Mouse (Mus musculus) CH12.LX (cell line): ENCODE measurements around the gene Madd. TPM values are rescaled to one million over a fixed set of nuclear protein-coding genes. Genes with fewer than 3 reads are reported as not detected.

Experiments
- DNase-seq: peaks from one replicate; pipeline ENCODE4 v3.0.0-alpha.2; 2013; ENCODE audit errors: extremely low read depth
- H3K27ac ChIP-seq: 2 replicates; pipeline ENCODE4 v1.5.1; 2012; ENCODE audit warnings: low read depth, mild to moderate bottlenecking, control low read depth, moderate library complexity; ENCODE audit not compliant: insufficient read depth
- H3K27me3 ChIP-seq: replicated peaks from 2 replicates; pipeline ENCODE3; 2012; ENCODE audit warnings: inconsistent platforms
- H3K36me3 ChIP-seq, 2 experiments: replicated peaks in 1 of 2; 2 replicates each; pipeline versions ENCODE3 to v1.6.1; 2012; ENCODE audit warnings: inconsistent platforms in 1 of 2, low read length in 1 of 2, mild to moderate bottlenecking in 1 of 2, mixed read lengths in 1 of 2, moderate library complexity in 1 of 2; ENCODE audit not compliant: control insufficient read depth in 1 of 2, insufficient read depth in 1 of 2
- H3K4me1 ChIP-seq, 2 experiments: 2 replicates each; pipeline ENCODE4 v1.6.1; 2012; ENCODE audit warnings: inconsistent platforms in 1 of 2, moderate library complexity in 1 of 2; ENCODE audit not compliant: insufficient read depth in 2 of 2, control insufficient read depth in 1 of 2
- H3K4me2 ChIP-seq: 2 replicates; pipeline ENCODE4 v1.6.1; 2012; ENCODE audit warnings: low read depth, mild to moderate bottlenecking, control low read depth; ENCODE audit not compliant: poor library complexity, insufficient read depth, severe bottlenecking
- H3K4me3 ChIP-seq, 3 experiments: fragments of 150-350 bp in 1 of 3; sonication (generic) in 1 of 3; replicated peaks in 1 of 3; 2 replicates each; pipeline versions ENCODE3 to v1.5.1; 2011 to 2012; ENCODE audit warnings: low read depth in 2 of 3, low read length in 2 of 3, mild to moderate bottlenecking in 2 of 3, moderate library complexity in 2 of 3, control low read depth in 1 of 3, improper control_type of control experiment in 1 of 3, inconsistent platforms in 1 of 3, mixed read lengths in 1 of 3; ENCODE audit not compliant: poor library complexity in 1 of 3
- H3K79me2 ChIP-seq: replicated peaks from 2 replicates; pipeline ENCODE4 v1.6.1; 2012; ENCODE audit warnings: mild to moderate bottlenecking, moderate library complexity; ENCODE audit not compliant: control insufficient read depth, poor library complexity, insufficient read depth, severe bottlenecking; ENCODE audit errors: extremely low read depth
- H3K9ac ChIP-seq: 2 replicates; pipeline ENCODE4 v1.6.1; 2012; ENCODE audit warnings: low read depth, mild to moderate bottlenecking, control low read depth, moderate library complexity; ENCODE audit not compliant: insufficient read depth
- H3K9me3 ChIP-seq: replicated peaks from 2 replicates; pipeline ENCODE3; 2012; ENCODE audit warnings: low read length, inconsistent platforms, mixed read lengths
- BHLHE40 ChIP-seq: IDR thresholded peaks from 2 replicates; pipeline ENCODE4 v1.6.1; 2011; ENCODE audit warnings: mild to moderate bottlenecking, low read depth, low read length, improper control_type of control experiment
- CHD1 ChIP-seq: IDR thresholded peaks from 2 replicates; pipeline ENCODE4 v1.6.1; 2012; ENCODE audit warnings: low read depth, low read length, improper control_type of control experiment, inconsistent platforms
- CHD2 ChIP-seq: IDR thresholded peaks from 2 replicates; pipeline ENCODE4 v1.6.1; 2011; ENCODE audit warnings: low read length, improper control_type of control experiment
- EP300 ChIP-seq: IDR thresholded peaks from 2 replicates; pipeline ENCODE4 v1.6.1; 2011; ENCODE audit warnings: low read length, improper control_type of control experiment
- JUND ChIP-seq: conservative IDR thresholded peaks from 2 replicates; pipeline ENCODE4 v1.6.1; 2011; ENCODE audit warnings: low read depth, low read length, improper control_type of control experiment
- KAT2A ChIP-seq: IDR thresholded peaks from 2 replicates; pipeline ENCODE4 v1.6.1; 2012; ENCODE audit warnings: low read length, improper control_type of control experiment, inconsistent platforms; ENCODE audit not compliant: insufficient replicate concordance
- MAZ ChIP-seq: IDR thresholded peaks from 2 replicates; pipeline ENCODE4 v1.6.1; 2012; ENCODE audit warnings: low read depth, mild to moderate bottlenecking, inconsistent platforms, low read length, improper control_type of control experiment, moderate library complexity
- NELFE ChIP-seq: IDR thresholded peaks from 2 replicates; pipeline ENCODE4 v1.6.1; 2011; ENCODE audit warnings: low read depth, low read length, improper control_type of control experiment
- PAX5 ChIP-seq: IDR thresholded peaks from 2 replicates; pipeline ENCODE4 v1.6.1; 2012; ENCODE audit warnings: low read length, inconsistent platforms, mixed read lengths
- POLR2AphosphoS2 ChIP-seq: IDR thresholded peaks from 2 replicates; pipeline ENCODE4 v1.6.1; 2011; ENCODE audit warnings: low read depth, low read length, improper control_type of control experiment
- RAD21 ChIP-seq: IDR thresholded peaks from 2 replicates; pipeline ENCODE4 v1.6.1; 2011; ENCODE audit warnings: low read depth, mild to moderate bottlenecking, low read length, improper control_type of control experiment, moderate library complexity
- RCOR1 ChIP-seq: conservative IDR thresholded peaks from 2 replicates; pipeline ENCODE4 v1.6.1; 2012; ENCODE audit warnings: low read depth, mild to moderate bottlenecking, inconsistent platforms, low read length, improper control_type of control experiment
- SIN3A ChIP-seq: IDR thresholded peaks from 2 replicates; pipeline ENCODE4 v1.6.1; 2012; ENCODE audit warnings: low read length, improper control_type of control experiment, inconsistent platforms
- TBP ChIP-seq: conservative IDR thresholded peaks from 2 replicates; pipeline ENCODE4 v1.6.1; 2011; ENCODE audit warnings: low read depth, low read length, improper control_type of control experiment
- TCF12 ChIP-seq: IDR thresholded peaks from 2 replicates; pipeline ENCODE4 v1.6.1; 2014; ENCODE audit warnings: low read depth, mild to moderate bottlenecking, inconsistent platforms, low read length, improper control_type of control experiment
- UBTF ChIP-seq: IDR thresholded peaks from 2 replicates; pipeline ENCODE4 v1.6.1; 2012; ENCODE audit warnings: low read depth, mild to moderate bottlenecking, inconsistent platforms, low read length, improper control_type of control experiment, moderate library complexity
- USF1 ChIP-seq: IDR thresholded peaks from 2 replicates; pipeline ENCODE4 v1.6.1; 2014; ENCODE audit warnings: low read depth, mild to moderate bottlenecking, inconsistent platforms, low read length, improper control_type of control experiment
- ZMIZ1 ChIP-seq: IDR thresholded peaks from 2 replicates; pipeline ENCODE4 v1.6.1; 2012; ENCODE audit warnings: low read depth, mild to moderate bottlenecking, inconsistent platforms, low read length, improper control_type of control experiment
- dilution Hi-C: fragments of 300-500 bp; cut with MboI; formaldehyde crosslinking; loops from 2 replicates; pipeline ENCODE4 v1.14.3; 2020; ENCODE audit warnings: low sequenced_read_pairs; ENCODE audit not compliant: extremely low pct_unique_long_range_greater_than_20kb, extremely low pct_ligation_motif_present
- in situ Hi-C: fragments of 300-500 bp; cut with MboI; formaldehyde crosslinking; loops from 3 replicates; pipeline ENCODE4 v1.14.3; 2019; ENCODE audit warnings: low sequenced_read_pairs, low pct_ligation_motif_present, low pct_unique_long_range_greater_than_20kb, mixed read lengths
- polyA plus RNA-seq: library from polyadenylated mRNA; unstranded; fragments of >175 nt; gene quantifications from 2 replicates; pipeline ENCODE4 v1.2.1, GENCODE M21; 2012; ENCODE audit warnings: low read depth; ENCODE audit not compliant: insufficient read length
- total RNA-seq, 2 experiments: library from RNA; depleted of rRNA; stranded (reverse); fragments of 300-350 nt in 1 of 2; fragments of >200 nt in 1 of 2; gene quantifications; 2 replicates each; pipeline ENCODE4 v1.2.3; 2012 to 2014

The Madd gene
- total and polyA plus RNA-seq, 3 experiments: 4.8 to 15.6 (median 14.6) TPM

- TF ChIP-seq JUND (no peak), TBP (no peak), MAZ (no peak), UBTF (no peak), POLR2AphosphoS2 (no peak), RAD21 (no peak), KAT2A (no peak), SIN3A (no peak), PAX5 (no peak), CHD2 (no peak), ZMIZ1 (no peak), CHD1 (no peak), EP300 (no peak), BHLHE40 (no peak), NELFE (no peak)
- H3K79me2 ChIP-seq: peaks cover 2% of the 10 kb centered on the region
- H3K36me3 ChIP-seq: no peaks in the 10 kb centered on the region
- dilution Hi-C loops: no loop called here
- no peak overlapping the region for H3K4me2 ChIP-seq
- H3K27ac ChIP-seq: no peak overlapping the region
- no peaks in the 10 kb centered on the region for H3K27me3 ChIP-seq
- DNase-seq: no peak
- H3K4me1 ChIP-seq: peaks cover 0 to 13% of the 10 kb centered on the region in 2 experiments; a peak in 2 of 4 replicates
- peaks cover 4% of the 10 kb centered on the region for H3K9me3 ChIP-seq
- no peak overlapping the region for H3K4me3 ChIP-seq
- in situ Hi-C loops: no loop called here
- H3K9ac ChIP-seq: no peak overlapping the region
These were observed 15.3 kb upstream of the Madd start for GRCm38 (mm10) chr2:91198888-91199287.

- peaks cover 0 to 3% of the 10 kb centered on the region in 2 experiments; a peak in 3 of 4 replicates for H3K4me1 ChIP-seq
- no peak overlapping the region for H3K27ac ChIP-seq
- no peak overlapping the region for H3K4me2 ChIP-seq
- DNase-seq: no peak
- peaks cover 1% of the 10 kb centered on the region for H3K79me2 ChIP-seq
- no peaks in the 10 kb centered on the region for H3K27me3 ChIP-seq
- dilution Hi-C loops: no loop called here
- H3K9me3 ChIP-seq: peaks cover 4% of the 10 kb centered on the region
- H3K4me3 ChIP-seq: no peak overlapping the region
- H3K9ac ChIP-seq: no peak overlapping the region
- in situ Hi-C loops: no loop called here
- TF ChIP-seq TCF12: no peak
- no peak for TF ChIP-seq USF1
- TF ChIP-seq NELFE: no peak
- TF ChIP-seq RCOR1: no peak
- TF ChIP-seq CHD1: no peak
- TF ChIP-seq, all 38 proteins: peak for 0
- H3K36me3 ChIP-seq: no peaks in the 10 kb centered on the region
These were observed 13.0 kb upstream of the Madd start for GRCm38 (mm10) chr2:91196577-91197001.
